Mouse (Mus musculus) spleen, adult 2 months (tissue): ENCODE data around the gene 4931414P19Rik. TPM values are rescaled to one million over a fixed set of nuclear protein-coding genes. Genes with fewer than 3 reads are reported as not detected.

Source experiments
- DNase-seq, 2 experiments: peaks; one replicate each; pipeline versions ENCODE4 v3.0.0 to v3.0.0-alpha.2; 2012 to 2021; ENCODE audit warnings: low spot score in 2 of 2, low read depth in 1 of 2
- H3K27ac ChIP-seq: fragments of 200-500 bp; 2 replicates; pipeline ENCODE4 v1.5.1; 2012; ENCODE audit warnings: low read length, inconsistent platforms; ENCODE audit not compliant: insufficient read depth
- H3K27me3 ChIP-seq: fragments of 200-500 bp; 2 replicates; pipeline ENCODE4 v1.6.1; 2012; ENCODE audit warnings: mild to moderate bottlenecking, moderate library complexity, low read length, inconsistent platforms; ENCODE audit not compliant: control insufficient read depth, insufficient read depth
- H3K36me3 ChIP-seq: fragments of 200-500 bp; 2 replicates; pipeline ENCODE4 v1.6.1; 2012; ENCODE audit warnings: mild to moderate bottlenecking, low read length, inconsistent platforms; ENCODE audit not compliant: control insufficient read depth, insufficient read depth
- H3K4me1 ChIP-seq: fragments of 200-500 bp; 2 replicates; pipeline ENCODE4 v1.6.1; 2011; ENCODE audit warnings: inconsistent platforms; ENCODE audit not compliant: control insufficient read depth, insufficient read depth, insufficient read length
- H3K4me3 ChIP-seq: fragments of 200-500 bp; 2 replicates; pipeline ENCODE4 v1.5.1; 2011; ENCODE audit warnings: mild to moderate bottlenecking, inconsistent platforms; ENCODE audit not compliant: insufficient read depth, insufficient read length; ENCODE audit errors: extremely low read depth
- CTCF ChIP-seq: fragments of 200-500 bp; IDR thresholded peaks from 2 replicates; pipeline ENCODE4 v1.5.1; 2011; ENCODE audit warnings: mild to moderate bottlenecking, inconsistent platforms; ENCODE audit not compliant: insufficient read depth, insufficient read length, insufficient replicate concordance; ENCODE audit errors: extremely low read depth
- POLR2A ChIP-seq: fragments of 200-500 bp; IDR thresholded peaks from 2 replicates; pipeline ENCODE4 v1.6.1; 2011; ENCODE audit warnings: low read depth, low read length, inconsistent platforms
- WGBS: fragments of 180-500 bp; shearing (Covaris S2); methylation state at CpG from one replicate; pipeline ENCODE4 v1.1.7; 2018; 5-methylcytosine and 5-hydroxymethylcytosine counted together
- polyA plus RNA-seq: library from polyadenylated mRNA; depleted of rRNA; stranded (reverse); fragments of >200 nt; gene quantifications from 2 replicates; pipeline ENCODE4 v1.2.3, GENCODE M21; 2012; rRNA removed

4931414P19Rik gene
- polyA plus RNA-seq, 1 experiment: 4.2 TPM

GRCm38 (mm10) chr14:54553454-54553974, 52.3 kb downstream of the 4931414P19Rik start:
- Histone ChIP-seq H3K27ac (peak overlapping the region; percentile 86), H3K36me3 (peaks cover 10% of the 10 kb centered on the region), H3K27me3 (no peaks in the 10 kb centered on the region), H3K4me3 (peak overlapping the region; percentile 92), H3K4me1 (peaks cover 3% of the 10 kb centered on the region)
- no peak for TF ChIP-seq POLR2A
- no peak for TF ChIP-seq CTCF
- DNase-seq: no peak
- under 1% methylated on average over 21 of the region's 21 CpGs for WGBS

- H3K36me3 ChIP-seq: peaks cover 20% of the 10 kb centered on the region
- TF ChIP-seq POLR2A: no peak
- no peak for TF ChIP-seq CTCF
- H3K27ac ChIP-seq: no peak overlapping the region
These were observed 61.1 kb downstream of the 4931414P19Rik start for GRCm38 (mm10) chr14:54544703-54545102.

GRCm38 (mm10) chr14:54540771-54541170, 65.0 kb downstream of the 4931414P19Rik start:
- Histone ChIP-seq H3K27me3 (no peaks in the 10 kb centered on the region), H3K27ac (no peak overlapping the region), H3K36me3 (peaks cover 12% of the 10 kb centered on the region), H3K4me1 (no peaks in the 10 kb centered on the region), H3K4me3 (no peak overlapping the region)
- no peak for TF ChIP-seq POLR2A
- TF ChIP-seq CTCF: no peak
- no peak for DNase-seq
- 92% methylated on average over 11 of the region's 11 CpGs for WGBS

More at GRCm38 (mm10) chr14:54544703-54545102, 61.1 kb downstream of the 4931414P19Rik start:
- DNase-seq: no peak
- H3K4me1 ChIP-seq: no peaks in the 10 kb centered on the region
- H3K27me3 ChIP-seq: no peaks in the 10 kb centered on the region
- H3K4me3 ChIP-seq: no peak overlapping the region
- 91% methylated on average over 5 of the region's 5 CpGs for WGBS

- 90% methylated on average over 2 of the region's 2 CpGs for WGBS
- H3K36me3 ChIP-seq: peaks cover 8% of the 10 kb centered on the region
- no peak overlapping the region for H3K4me3 ChIP-seq
- H3K27me3 ChIP-seq: no peaks in the 10 kb centered on the region
- H3K4me1 ChIP-seq: no peaks in the 10 kb centered on the region
- H3K27ac ChIP-seq: no peak overlapping the region
- no peak for DNase-seq
- TF ChIP-seq POLR2A (no peak), CTCF (no peak)
These were observed 67.2 kb downstream of the 4931414P19Rik start for GRCm38 (mm10) chr14:54538580-54538979.

Other genes starting within 250 kb of the 4931414P19Rik start
- 92.7 and 117 TPM in 2 replicates for gene Oxa1l, start 245.2 kb downstream of the 4931414P19Rik start, polyA plus RNA-seq
- gene Slc7a7, start 188.2 kb downstream of the 4931414P19Rik start, polyA plus RNA-seq: 24.6 and 31.2 TPM in 2 replicates
- gene Mrpl52, start 179.1 kb downstream of the 4931414P19Rik start, polyA plus RNA-seq: 221 and 393 TPM in 2 replicates
- 42.0 and 63.2 TPM in 2 replicates for gene Mmp14, start 174.4 kb downstream of the 4931414P19Rik start, polyA plus RNA-seq
- gene Lrp10, start 141.9 kb downstream of the 4931414P19Rik start, polyA plus RNA-seq: 154 and 206 TPM in 2 replicates
- 0.22 and 0.40 TPM in 2 replicates for gene Rem2, start 129.9 kb downstream of the 4931414P19Rik start, polyA plus RNA-seq
- gene Prmt5, start 88.5 kb downstream of the 4931414P19Rik start, polyA plus RNA-seq: 18.2 and 26.6 TPM in 2 replicates
- gene Haus4, start 51.4 kb downstream of the 4931414P19Rik start, polyA plus RNA-seq: 12.8 and 15.1 TPM in 2 replicates
- gene Ajuba, start 28.4 kb downstream of the 4931414P19Rik start, polyA plus RNA-seq: 3.0 and 3.9 TPM in 2 replicates
- 82.5 and 102 TPM in 2 replicates for gene Psmb5, start 12.0 kb upstream of the 4931414P19Rik start, polyA plus RNA-seq
- gene Psmb11, start 15.4 kb upstream of the 4931414P19Rik start, polyA plus RNA-seq: not detected in 2 replicates
- gene Gm17606, start 35.0 kb upstream of the 4931414P19Rik start, polyA plus RNA-seq: not detected in 2 replicates
- 7.3 and 10.8 TPM in 2 replicates for gene Cdh24, start 35.4 kb upstream of the 4931414P19Rik start, polyA plus RNA-seq
- 32.9 and 66.9 TPM in 2 replicates for gene 1700123O20Rik, start 80.2 kb upstream of the 4931414P19Rik start, polyA plus RNA-seq
- gene Acin1, start 80.9 kb upstream of the 4931414P19Rik start, polyA plus RNA-seq: 126 and 130 TPM in 2 replicates
- gene Gm29776, start 92.8 kb upstream of the 4931414P19Rik start, polyA plus RNA-seq: 0.04 and 0.07 TPM in 2 replicates
- 5.2 and 5.9 TPM in 2 replicates for gene Cebpe, start 106.2 kb upstream of the 4931414P19Rik start, polyA plus RNA-seq
- 10.8 and 13.3 TPM in 2 replicates for gene Slc7a8, start 176.0 kb upstream of the 4931414P19Rik start, polyA plus RNA-seq
- gene Rnf212b, start 208.1 kb upstream of the 4931414P19Rik start, polyA plus RNA-seq: not detected in 2 replicates